Mouse (Mus musculus): ENCODE measurements around the gene Aif1l. TPM values are rescaled to one million over a fixed set of nuclear protein-coding genes. Genes with fewer than 3 reads are reported as not detected.
A peak's percentile ranks its signal among the peaks of the same experiment; 100 is the strongest.

The Aif1l gene
- polyA plus RNA-seq, 1 experiment from 2014 or later: 31.2 TPM

DNA sequence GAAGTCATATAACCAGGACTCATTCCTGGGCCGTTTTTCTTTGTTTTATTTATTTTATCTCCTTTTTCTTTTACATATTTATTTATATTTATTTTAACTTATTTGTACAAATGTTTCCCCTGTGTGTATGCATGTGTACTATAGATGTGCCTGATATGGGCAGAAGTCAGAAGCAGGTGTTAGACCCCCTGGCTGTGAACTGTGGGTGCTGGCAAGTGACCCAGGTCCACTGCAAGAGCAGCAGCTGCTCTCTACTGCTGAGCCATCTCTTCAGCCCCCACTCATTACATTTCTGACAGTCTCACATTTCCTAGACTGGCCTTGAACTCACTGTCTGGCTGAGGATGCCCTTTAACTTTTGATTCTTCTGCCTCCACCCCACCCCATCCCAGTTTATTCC is 11.6 kb upstream of the Aif1l start:
- Histone ChIP-seq H3K27ac (replicated peaks; ENCODE audit: low read depth, low read length) (no peak overlapping the region), H3K4me3 (ENCODE audit: low read depth, low read length) (no peak overlapping the region), H3K9ac (ENCODE audit: low read depth, low read length) (no peak overlapping the region), H3K36me3 (ENCODE audit: control insufficient read depth, insufficient read depth, low read length) (no peaks in the 10 kb centered on the region), H3K4me2 (ENCODE audit: low read depth, low read length) (no peak overlapping the region), H3K27me3 (replicated peaks; ENCODE audit: control insufficient read depth, insufficient read depth, low read length) (no peaks in the 10 kb centered on the region), H3K9me3 (ENCODE audit: control insufficient read depth, low read length) (no peaks in the 10 kb centered on the region), H3K4me1 (ENCODE audit: control insufficient read depth, insufficient read depth, low read length) (no peaks in the 10 kb centered on the region)
- 85% methylated on average over 1 of the region's 1 CpGs for WGBS
- DNase-seq (ENCODE audit: low spot score): no peak
- ATAC-seq (ENCODE audit: low read depth): no peak

DNA sequence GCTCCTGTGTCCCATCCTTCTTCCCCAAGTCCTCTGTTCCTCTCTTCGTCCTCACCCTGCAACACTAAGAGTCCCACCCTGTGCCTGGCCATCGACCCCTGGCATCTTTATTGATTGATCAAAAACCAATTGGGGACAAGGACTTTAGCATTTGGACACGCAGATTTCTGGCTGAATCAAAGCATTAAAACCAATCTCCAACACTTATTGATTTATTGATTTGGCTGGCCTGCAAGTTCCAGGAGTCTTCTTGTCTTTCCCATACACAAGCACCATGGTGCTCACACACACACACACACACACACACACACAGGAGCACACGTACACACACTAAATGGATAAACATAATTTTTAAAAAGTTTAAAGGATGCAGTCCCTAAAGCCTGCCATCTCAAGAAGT is 6.9 kb upstream of the Aif1l start:
- Histone ChIP-seq H3K4me3 (ENCODE audit: low read depth, low read length) (no peak overlapping the region), H3K4me1 (ENCODE audit: control insufficient read depth, insufficient read depth, low read length) (no peaks in the 10 kb centered on the region), H3K27ac (replicated peaks; ENCODE audit: low read depth, low read length) (no peak overlapping the region), H3K9ac (ENCODE audit: low read depth, low read length) (no peak overlapping the region), H3K36me3 (ENCODE audit: control insufficient read depth, insufficient read depth, low read length) (no peaks in the 10 kb centered on the region), H3K4me2 (ENCODE audit: low read depth, low read length) (no peak overlapping the region), H3K9me3 (ENCODE audit: control insufficient read depth, low read length) (no peaks in the 10 kb centered on the region), H3K27me3 (replicated peaks; ENCODE audit: control insufficient read depth, insufficient read depth, low read length) (no peaks in the 10 kb centered on the region)
- ATAC-seq (ENCODE audit: low read depth) (no peak), DNase-seq (ENCODE audit: low spot score) (no peak)
- 78% methylated on average over 4 of the region's 4 CpGs for WGBS

DNA sequence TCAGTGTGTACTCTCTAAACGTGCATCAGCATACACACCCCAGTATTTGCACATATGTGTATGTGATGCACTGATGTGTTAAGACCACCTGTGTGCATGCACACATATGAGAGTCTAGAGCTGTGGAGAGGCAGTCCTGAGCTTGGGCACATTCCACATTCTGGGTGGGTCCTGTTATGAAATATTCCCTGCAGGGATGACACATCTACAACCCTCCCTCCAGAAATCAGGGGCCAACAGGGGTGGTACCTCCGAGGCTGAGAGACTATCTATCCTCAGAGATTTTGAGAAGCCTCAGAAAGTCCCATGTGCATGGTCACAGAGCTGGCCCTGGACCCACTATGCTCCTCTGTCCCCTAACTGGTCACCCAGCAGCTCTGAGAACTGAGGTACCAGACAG is 4.4 kb upstream of the Aif1l start:
- no peaks in the 10 kb centered on the region for H3K9me3 ChIP-seq (ENCODE audit: control insufficient read depth, low read length)
- 65% methylated on average over 2 of the region's 2 CpGs for WGBS
- no peak overlapping the region for H3K4me3 ChIP-seq (ENCODE audit: low read depth, low read length)
- H3K9ac ChIP-seq (ENCODE audit: low read depth, low read length): no peak overlapping the region
- H3K27me3 ChIP-seq (replicated peaks; ENCODE audit: control insufficient read depth, insufficient read depth, low read length): no peaks in the 10 kb centered on the region
- peaks cover under 1% of the 10 kb centered on the region for H3K4me1 ChIP-seq (ENCODE audit: control insufficient read depth, insufficient read depth, low read length)
- ATAC-seq (ENCODE audit: low read depth) (no peak), DNase-seq (ENCODE audit: low spot score) (no peak)
- no peak overlapping the region for H3K4me2 ChIP-seq (ENCODE audit: low read depth, low read length)
- no peaks in the 10 kb centered on the region for H3K36me3 ChIP-seq (ENCODE audit: control insufficient read depth, insufficient read depth, low read length)
- no peak overlapping the region for H3K27ac ChIP-seq (replicated peaks; ENCODE audit: low read depth, low read length)

DNA sequence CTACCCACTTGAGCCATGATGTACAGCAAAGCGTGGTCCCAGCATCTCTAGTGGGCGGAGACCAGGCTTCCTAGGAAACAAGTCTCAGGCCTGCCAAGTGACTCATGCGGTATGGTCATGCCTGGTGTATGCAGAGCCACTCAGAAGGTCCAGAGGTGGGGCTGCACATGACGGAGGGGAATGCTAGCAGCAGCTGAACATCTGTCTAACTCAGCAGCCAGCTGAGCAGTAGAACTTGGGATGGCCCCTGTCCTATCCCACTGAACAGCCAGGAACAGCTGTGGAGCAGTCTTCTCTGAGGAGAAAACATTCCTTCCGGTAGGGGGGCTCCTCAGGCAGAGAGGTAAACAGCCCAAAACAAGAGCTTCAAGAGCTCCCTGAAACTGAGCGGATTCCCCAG is 1.5 kb upstream of the Aif1l start:
- Histone ChIP-seq H3K27me3 (replicated peaks; ENCODE audit: control insufficient read depth, insufficient read depth, low read length) (no peaks in the 10 kb centered on the region), H3K27ac (replicated peaks; ENCODE audit: low read depth, low read length) (no peak overlapping the region), H3K9me3 (ENCODE audit: control insufficient read depth, low read length) (no peaks in the 10 kb centered on the region), H3K4me2 (ENCODE audit: low read depth, low read length) (no peak overlapping the region), H3K36me3 (ENCODE audit: control insufficient read depth, insufficient read depth, low read length) (no peaks in the 10 kb centered on the region), H3K4me1 (ENCODE audit: control insufficient read depth, insufficient read depth, low read length) (peaks cover 5% of the 10 kb centered on the region), H3K9ac (ENCODE audit: low read depth, low read length) (no peak overlapping the region), H3K4me3 (ENCODE audit: low read depth, low read length) (no peak overlapping the region)
- 69% methylated on average over 5 of the region's 6 CpGs for WGBS
- ATAC-seq (ENCODE audit: low read depth) (peak; percentile 47; the same call in 1 of the 2 replicates), DNase-seq (ENCODE audit: low spot score) (peak; percentile 30)

DNA sequence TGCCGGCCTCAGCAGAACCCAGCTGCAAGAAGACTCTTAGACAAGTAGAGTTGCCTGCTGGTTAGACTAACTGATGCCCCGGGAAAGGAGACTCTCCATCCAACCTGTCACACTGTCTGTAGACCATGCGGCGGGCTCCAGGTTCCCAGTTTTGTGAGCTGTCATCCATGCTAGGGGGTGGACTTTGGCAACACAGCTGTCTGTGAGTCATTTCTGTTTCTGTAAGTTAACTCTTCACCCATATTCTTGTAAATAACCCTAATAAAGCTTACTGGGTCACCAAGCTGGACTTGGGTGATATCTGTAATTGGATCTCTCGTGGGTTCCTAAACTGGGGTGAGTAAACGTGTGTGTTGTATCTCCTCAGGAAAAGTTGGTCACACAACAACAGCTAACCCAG is 1.1 kb upstream of the Aif1l start:
- Histone ChIP-seq H3K4me2 (ENCODE audit: low read depth, low read length) (no peak overlapping the region), H3K27me3 (replicated peaks; ENCODE audit: control insufficient read depth, insufficient read depth, low read length) (no peaks in the 10 kb centered on the region), H3K27ac (replicated peaks; ENCODE audit: low read depth, low read length) (no peak overlapping the region), H3K9me3 (ENCODE audit: control insufficient read depth, low read length) (no peaks in the 10 kb centered on the region), H3K9ac (ENCODE audit: low read depth, low read length) (no peak overlapping the region), H3K4me3 (ENCODE audit: low read depth, low read length) (no peak overlapping the region), H3K36me3 (ENCODE audit: control insufficient read depth, insufficient read depth, low read length) (no peaks in the 10 kb centered on the region), H3K4me1 (ENCODE audit: control insufficient read depth, insufficient read depth, low read length) (peaks cover 5% of the 10 kb centered on the region)
- DNase-seq (ENCODE audit: low spot score) (no peak), ATAC-seq (ENCODE audit: low read depth) (no peak)
- 76% methylated on average over 6 of the region's 6 CpGs for WGBS

DNA sequence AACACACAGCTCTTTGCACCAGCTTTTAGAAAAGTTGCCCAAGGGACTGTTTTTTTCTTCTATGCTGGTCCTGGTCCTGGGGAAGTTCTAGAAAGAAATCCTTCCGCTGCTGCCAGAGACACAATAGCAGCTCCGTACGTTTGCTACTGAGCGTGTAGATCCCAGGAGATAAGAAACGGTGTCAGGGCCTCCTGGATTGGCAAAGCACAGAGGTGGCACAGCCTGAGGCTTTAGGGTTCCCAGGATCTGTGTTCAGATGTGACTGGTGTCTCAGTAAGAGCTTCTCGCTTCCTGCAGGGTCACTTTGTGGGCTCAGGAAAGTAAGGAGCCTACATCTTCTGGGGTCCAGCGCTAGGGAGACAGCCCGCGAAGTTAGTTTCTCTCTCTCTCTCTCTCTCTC is 1.0 kb downstream of the Aif1l start:
- Histone ChIP-seq H3K9me3 (ENCODE audit: control insufficient read depth, low read length) (no peaks in the 10 kb centered on the region), H3K27me3 (replicated peaks; ENCODE audit: control insufficient read depth, insufficient read depth, low read length) (no peaks in the 10 kb centered on the region), H3K4me3 (ENCODE audit: low read depth, low read length) (peak overlapping the region; percentile 74), H3K4me2 (ENCODE audit: low read depth, low read length) (peak overlapping the region; percentile 96), H3K4me1 (ENCODE audit: control insufficient read depth, insufficient read depth, low read length) (peaks cover 5% of the 10 kb centered on the region), H3K27ac (replicated peaks; ENCODE audit: low read depth, low read length) (no peak overlapping the region), H3K9ac (ENCODE audit: low read depth, low read length) (peak overlapping the region; percentile 76), H3K36me3 (ENCODE audit: control insufficient read depth, insufficient read depth, low read length) (0 out of 2 replicates have a peak, but pooled peaks cover 7% of the 10 kb centered on the region)
- WGBS: 20% methylated on average over 9 of the region's 9 CpGs
- peak; percentile 30 for DNase-seq (ENCODE audit: low spot score)
- ATAC-seq (ENCODE audit: low read depth): no peak

DNA sequence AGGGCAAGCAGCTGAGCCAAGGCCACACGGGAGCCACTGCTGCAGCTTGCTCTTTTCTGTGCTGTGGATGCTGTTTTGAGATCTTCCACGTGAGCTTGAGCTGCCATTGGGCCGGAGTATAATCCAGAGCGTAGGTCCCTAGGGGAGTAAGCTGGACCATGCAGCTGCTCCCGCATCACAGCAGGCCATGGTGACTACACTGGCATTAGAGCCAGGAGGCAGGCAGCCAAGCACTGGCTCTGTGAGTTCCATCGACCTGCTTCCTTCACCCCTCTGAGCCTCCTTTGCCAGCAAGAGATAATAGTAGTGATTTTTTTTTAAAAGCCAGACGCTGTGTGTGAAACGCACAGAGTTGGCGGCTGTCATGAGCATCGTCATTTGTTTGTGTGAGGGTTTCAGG is 2.3 kb downstream of the Aif1l start:
- ATAC-seq (ENCODE audit: low read depth) (no peak), DNase-seq (ENCODE audit: low spot score) (no peak)
- no peaks in the 10 kb centered on the region for H3K9me3 ChIP-seq (ENCODE audit: control insufficient read depth, low read length)
- no peak overlapping the region for H3K4me2 ChIP-seq (ENCODE audit: low read depth, low read length)
- H3K36me3 ChIP-seq (ENCODE audit: control insufficient read depth, insufficient read depth, low read length): 0 out of 2 replicates have a peak, but pooled peaks cover 7% of the 10 kb centered on the region
- 86% methylated on average over 10 of the region's 10 CpGs for WGBS
- H3K27me3 ChIP-seq (replicated peaks; ENCODE audit: control insufficient read depth, insufficient read depth, low read length): no peaks in the 10 kb centered on the region
- peaks cover 5% of the 10 kb centered on the region for H3K4me1 ChIP-seq (ENCODE audit: control insufficient read depth, insufficient read depth, low read length)
- no peak overlapping the region for H3K27ac ChIP-seq (replicated peaks; ENCODE audit: low read depth, low read length)
- H3K9ac ChIP-seq (ENCODE audit: low read depth, low read length): no peak overlapping the region
- no peak overlapping the region for H3K4me3 ChIP-seq (ENCODE audit: low read depth, low read length)

DNA sequence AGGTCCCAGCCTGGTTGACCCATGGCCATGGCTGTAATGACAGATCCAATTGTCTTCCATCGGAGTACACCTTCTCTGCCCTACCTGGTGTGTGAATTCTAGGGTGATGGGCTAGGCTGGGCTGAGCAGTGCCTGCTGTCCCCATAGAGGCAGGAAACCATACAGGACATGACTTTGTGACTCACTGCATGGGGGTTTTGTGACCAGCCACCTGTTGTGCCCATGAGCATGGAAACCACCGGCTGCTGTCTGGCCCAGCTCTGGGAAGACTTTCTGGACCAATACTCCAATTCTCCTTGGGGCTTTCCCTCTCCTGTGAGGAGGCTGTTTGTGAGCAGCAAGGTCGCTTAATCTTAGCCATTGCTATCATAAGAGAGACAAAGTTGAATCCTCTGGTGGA is 2.8 kb downstream of the Aif1l start:
- Histone ChIP-seq H3K36me3 (ENCODE audit: control insufficient read depth, insufficient read depth, low read length) (0 out of 2 replicates have a peak, but pooled peaks cover 7% of the 10 kb centered on the region), H3K4me1 (ENCODE audit: control insufficient read depth, insufficient read depth, low read length) (peaks cover 5% of the 10 kb centered on the region), H3K4me2 (ENCODE audit: low read depth, low read length) (no peak overlapping the region), H3K27ac (replicated peaks; ENCODE audit: low read depth, low read length) (no peak overlapping the region), H3K9me3 (ENCODE audit: control insufficient read depth, low read length) (no peaks in the 10 kb centered on the region), H3K27me3 (replicated peaks; ENCODE audit: control insufficient read depth, insufficient read depth, low read length) (no peaks in the 10 kb centered on the region), H3K9ac (ENCODE audit: low read depth, low read length) (no peak overlapping the region), H3K4me3 (ENCODE audit: low read depth, low read length) (no peak overlapping the region)
- no peak for ATAC-seq (ENCODE audit: low read depth)
- DNase-seq (ENCODE audit: low spot score): no peak
- 88% methylated on average over 3 of the region's 3 CpGs for WGBS

DNA sequence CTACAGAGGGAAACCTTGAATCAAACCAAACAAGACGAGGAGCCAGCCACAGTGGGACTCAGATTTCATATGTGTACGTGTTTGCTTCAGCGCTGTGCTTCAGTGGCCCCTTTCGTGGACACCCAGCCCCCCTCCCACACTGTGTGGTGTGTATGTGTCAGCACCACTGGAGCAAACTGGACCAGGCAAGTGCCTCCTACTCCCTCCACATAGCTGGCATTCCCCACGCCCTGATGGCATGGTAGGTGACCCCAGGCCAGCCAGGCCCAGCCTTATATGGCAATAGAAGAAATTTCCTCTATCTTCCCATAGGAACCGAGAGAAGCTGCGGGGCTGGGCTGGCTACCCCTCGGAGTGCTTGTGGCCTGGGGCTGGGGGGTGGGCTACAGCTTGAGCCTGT is 3.7 kb downstream of the Aif1l start:
- Histone ChIP-seq H3K4me3 (ENCODE audit: low read depth, low read length) (no peak overlapping the region), H3K9ac (ENCODE audit: low read depth, low read length) (no peak overlapping the region), H3K4me1 (ENCODE audit: control insufficient read depth, insufficient read depth, low read length) (peaks cover 5% of the 10 kb centered on the region), H3K27ac (replicated peaks; ENCODE audit: low read depth, low read length) (no peak overlapping the region), H3K9me3 (ENCODE audit: control insufficient read depth, low read length) (no peaks in the 10 kb centered on the region), H3K27me3 (replicated peaks; ENCODE audit: control insufficient read depth, insufficient read depth, low read length) (no peaks in the 10 kb centered on the region), H3K4me2 (ENCODE audit: low read depth, low read length) (no peak overlapping the region), H3K36me3 (ENCODE audit: control insufficient read depth, insufficient read depth, low read length) (0 out of 2 replicates have a peak, but pooled peaks cover 7% of the 10 kb centered on the region)
- whole genome bisulfite sequencing: 63% methylated on average over 8 of the region's 8 CpGs
- DNase-seq (ENCODE audit: low spot score) (no peak), ATAC-seq (ENCODE audit: low read depth) (no peak)
